Mouse (Mus musculus): Measurements from ENCODE around the gene Dnase1l2.

Dnase1l2 gene

DNA sequence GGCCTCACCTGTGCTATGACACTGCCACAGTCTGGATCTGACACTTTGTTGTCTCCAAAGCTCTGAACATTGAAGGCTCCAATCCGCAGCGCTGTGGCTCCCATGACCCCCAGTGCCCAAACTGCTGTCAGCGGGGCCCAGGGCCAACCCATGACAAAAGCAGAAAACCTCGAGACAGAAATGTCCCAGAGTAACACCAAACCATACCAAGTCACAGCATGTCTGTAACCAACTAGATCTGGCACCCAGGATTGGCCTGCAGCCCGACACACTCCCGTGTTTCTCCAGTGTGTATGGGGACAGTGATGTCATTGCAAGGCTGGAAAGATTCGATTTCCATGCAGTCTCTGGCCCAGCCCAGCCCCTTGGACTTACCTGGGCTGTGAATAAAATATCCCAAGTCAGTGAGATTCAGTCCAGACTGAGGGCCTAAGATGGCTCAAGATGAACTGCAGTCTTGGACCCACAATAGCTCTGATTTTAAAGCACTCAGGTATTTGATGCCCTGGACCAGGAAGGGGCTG is at the start of gene Dnase1l2:
TSS of gene Dnase1l2 (minus strand) at position 474 of the 524 bp plus-strand sequence.
- no peak for DNase-seq (ENCODE audit: low spot score)

GRCm38 (mm10) chr17:24490399-24490798 is 47.5 kb upstream of the Dnase1l2 start:
- no peak for DNase-seq (ENCODE audit: low spot score)

GRCm38 (mm10) chr17:24489265-24490030 is 46.5 kb upstream of the Dnase1l2 start:
- peak; percentile 62 for DNase-seq (ENCODE audit: low spot score)

DNA sequence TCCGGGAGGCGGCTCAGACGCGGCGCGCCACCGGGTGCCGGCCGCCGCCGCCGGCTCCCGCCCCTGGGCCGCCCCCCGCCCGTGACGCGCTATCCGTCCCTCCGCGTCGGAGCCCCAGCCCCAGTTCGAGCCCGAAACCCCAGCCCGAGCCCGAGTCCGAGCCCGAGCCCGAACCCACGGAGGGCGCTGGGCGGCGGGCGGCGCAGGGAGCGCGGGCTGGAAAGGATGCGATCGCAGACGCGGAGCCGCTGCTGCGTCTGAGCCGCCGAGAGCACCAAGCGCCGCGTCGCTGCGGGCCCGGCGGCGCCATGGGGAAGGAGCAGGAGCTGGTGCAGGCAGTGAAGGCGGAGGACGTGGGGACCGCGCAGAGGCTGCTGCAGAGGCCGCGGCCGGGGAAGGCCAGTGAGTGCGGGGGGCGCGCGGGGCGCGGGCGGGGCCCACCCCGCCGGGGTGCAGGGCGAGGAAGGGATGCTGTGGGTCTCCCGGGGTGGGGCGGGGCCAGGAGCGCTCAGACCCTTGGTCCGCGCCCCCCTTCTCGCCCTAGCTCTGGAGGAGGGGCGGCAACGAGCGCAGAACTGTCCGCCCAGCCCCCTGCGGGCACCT is 45.9 kb upstream of the Dnase1l2 start:
- DNase-seq (ENCODE audit: low spot score) = no peak

DNA sequence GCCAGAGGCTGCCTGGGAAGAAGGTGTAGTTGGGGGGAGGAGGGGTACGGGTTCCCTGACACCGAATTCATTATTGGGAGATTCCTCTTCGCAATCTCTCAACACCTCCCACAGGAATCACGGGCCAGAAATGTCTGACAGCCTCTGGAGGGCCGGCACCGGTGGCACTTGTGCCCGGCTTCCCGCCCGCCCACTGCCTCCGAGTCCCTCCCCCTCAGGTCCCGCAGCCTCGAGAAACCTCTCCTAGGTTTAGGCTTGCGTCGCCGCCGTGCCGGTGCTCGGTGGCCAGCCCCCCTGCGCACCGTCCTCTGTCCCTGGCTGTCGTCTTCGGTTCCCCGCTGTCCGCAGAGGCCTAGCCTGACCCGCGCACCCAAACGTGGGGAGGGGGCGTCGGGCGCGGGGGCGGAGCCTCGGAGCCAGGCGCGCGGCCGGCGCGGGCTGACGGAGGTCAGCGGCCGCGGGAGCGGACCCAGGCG is 45.3 kb upstream of the Dnase1l2 start, which contains the start of gene Caskin1:
TSS of gene Caskin1 (plus strand) at position 416 of the 476 bp plus-strand sequence.
- DNase-seq (ENCODE audit: low spot score) = no peak

DNA sequence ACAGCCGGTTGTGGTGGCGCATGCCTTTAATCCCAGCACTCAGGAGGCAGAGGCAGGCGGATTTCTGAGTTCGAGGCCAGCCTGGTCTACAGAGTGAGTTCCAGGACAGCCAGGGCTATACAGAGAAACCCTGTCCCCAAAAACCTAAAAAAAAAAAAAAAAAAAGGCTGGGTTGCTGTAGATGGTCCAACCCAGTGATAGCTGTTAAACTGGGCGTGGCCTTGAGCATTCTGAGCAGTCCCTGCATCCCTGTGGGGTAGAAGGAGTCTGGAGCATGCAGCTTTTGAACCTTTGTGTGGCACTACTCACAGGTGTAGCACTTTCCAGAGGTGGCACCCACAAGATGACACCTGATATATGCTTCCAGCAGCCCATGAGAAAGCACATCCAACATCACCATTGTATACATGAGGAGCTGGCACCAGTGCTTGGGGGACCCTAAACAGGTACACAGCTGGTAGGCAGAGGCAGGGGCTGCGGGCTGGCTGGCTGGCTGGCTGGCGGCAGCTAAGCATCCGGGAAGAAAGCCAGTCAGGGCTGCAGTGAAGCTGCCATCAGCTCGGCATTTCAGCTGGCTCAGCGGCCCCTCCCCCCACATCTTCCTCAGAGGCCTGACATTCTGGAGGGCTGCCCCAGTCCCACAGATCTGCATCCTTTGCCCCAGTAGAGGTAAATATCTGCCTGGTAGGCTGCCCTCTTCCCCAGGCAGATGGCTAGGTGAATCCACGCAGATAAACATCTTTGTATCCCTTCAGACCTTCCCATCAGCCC is 42.4 kb upstream of the Dnase1l2 start:
- no peak for DNase-seq (ENCODE audit: low spot score)

GRCm38 (mm10) chr17:24483495-24483894 is 40.6 kb upstream of the Dnase1l2 start:
- DNase-seq (ENCODE audit: low spot score) = no peak

GRCm38 (mm10) chr17:24481027-24481815 is 38.3 kb upstream of the Dnase1l2 start:
- no peak for DNase-seq (ENCODE audit: low spot score)

DNA sequence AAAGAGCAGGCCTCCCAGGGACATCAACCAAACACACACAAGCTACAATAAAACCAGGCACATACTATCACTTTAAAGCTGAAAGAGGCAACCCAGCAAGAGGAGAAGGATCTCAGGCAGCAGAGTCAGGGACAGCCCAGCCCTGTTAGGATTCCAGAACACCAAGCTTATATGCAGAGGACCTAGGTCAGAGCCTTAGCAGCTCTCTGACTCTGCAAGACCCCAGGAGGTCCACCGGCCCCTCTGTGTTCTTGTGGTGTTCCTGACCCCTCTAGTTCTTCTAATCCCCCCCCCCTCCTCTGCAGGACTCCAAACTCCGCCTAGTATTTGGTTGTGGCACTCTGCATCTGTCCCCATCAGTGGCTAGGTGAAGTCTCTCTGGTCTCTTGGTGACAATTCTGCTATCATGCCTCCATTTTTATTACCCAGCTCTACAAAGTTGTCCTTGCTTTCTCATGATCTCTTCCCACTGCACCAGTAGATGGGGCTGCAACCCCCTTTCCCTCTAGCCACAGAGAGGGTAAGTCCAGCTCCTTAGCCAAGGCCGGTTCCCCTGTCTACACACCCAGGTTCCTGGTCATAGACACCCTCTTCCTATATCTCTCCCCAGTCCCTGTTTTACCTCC is 37.4 kb upstream of the Dnase1l2 start:
- no peak for DNase-seq (ENCODE audit: low spot score)

DNA sequence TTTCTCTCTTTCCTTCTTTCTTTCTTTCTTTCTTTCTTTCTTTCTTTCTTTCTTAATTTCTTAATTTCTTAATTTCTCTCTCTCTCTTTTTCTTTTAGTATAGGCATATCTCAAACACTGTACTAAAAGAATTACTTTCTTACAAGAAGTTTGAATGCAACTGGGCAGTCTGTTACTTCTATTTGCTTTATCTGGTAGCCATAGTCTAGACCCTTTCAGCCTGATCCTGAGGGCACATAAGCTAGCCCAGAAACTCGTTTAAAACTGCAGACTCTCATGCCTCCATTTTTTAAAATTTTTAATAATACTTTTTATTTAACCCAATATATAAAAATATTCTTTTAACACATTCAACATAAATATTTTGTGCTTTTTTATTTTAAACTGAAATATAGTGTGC is 36.5 kb upstream of the Dnase1l2 start:
- DNase-seq (ENCODE audit: low spot score) = no peak

DNA sequence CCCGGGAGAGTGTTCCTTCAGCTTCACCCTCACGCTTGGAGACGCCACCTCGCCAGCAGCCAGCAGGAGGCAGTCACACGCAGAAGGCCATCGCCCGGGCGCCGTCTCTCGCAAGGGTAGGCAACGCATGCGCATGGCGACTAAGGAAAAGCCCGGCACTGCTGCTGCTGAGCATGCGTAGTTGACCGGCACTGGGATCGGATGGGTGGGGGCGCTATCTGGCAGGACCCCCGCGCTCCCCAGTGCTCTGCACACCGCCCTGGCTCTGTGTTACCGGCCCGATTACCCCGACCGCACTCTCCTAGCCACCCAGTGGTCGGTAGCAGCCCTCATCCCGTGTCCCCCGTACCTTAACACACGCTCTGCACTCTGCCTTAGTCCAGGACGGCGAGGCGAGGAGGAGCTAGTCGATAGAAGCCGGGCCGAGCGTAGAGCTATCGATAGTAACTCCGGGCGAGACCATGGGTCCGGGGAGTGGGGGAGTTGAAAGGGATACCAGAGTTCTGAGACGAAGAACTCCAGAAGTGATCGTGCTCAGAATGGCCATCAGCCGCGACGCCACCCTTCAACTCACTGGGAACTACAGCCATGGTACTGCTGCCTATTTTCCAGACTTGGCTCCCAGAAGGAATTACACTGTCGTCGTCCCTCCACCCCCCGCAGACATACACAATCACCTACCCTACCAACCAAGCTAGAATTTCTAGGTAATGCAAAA is 35.9 kb upstream of the Dnase1l2 start, which contains the start of gene Mlst8:
TSS of gene Mlst8 (minus strand) at position 416 of the 718 bp plus-strand sequence.
- peak; percentile 92 for DNase-seq (ENCODE audit: low spot score)

- DNase-seq (ENCODE audit: low spot score) = no peak
Observed at GRCm38 (mm10) chr17:24477985-24478600, 35.2 kb upstream of the Dnase1l2 start.

GRCm38 (mm10) chr17:24477053-24477984 is 34.4 kb upstream of the Dnase1l2 start:
- no peak for DNase-seq (ENCODE audit: low spot score)

GRCm38 (mm10) chr17:24476022-24476776 is 33.3 kb upstream of the Dnase1l2 start:
- no peak for DNase-seq (ENCODE audit: low spot score)

DNA sequence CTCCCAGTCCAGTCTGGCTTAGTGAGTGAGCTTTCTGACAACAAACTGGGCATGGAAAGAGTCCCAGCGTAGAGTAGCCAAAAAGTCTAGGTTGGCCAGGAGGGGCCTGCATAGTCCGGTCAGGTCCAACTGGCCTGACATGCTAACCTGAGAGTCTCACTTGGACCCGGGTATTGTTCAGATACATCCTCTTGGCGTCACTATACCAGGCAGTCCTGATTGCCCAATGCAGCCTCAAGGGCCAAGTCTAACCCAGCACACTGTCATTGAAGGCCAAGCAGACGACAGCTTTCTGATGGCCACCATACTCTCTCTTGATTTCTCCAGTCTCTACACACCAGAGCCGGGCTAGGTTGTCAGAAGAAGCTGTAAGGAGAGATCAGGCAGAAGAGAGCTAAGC is 32.7 kb upstream of the Dnase1l2 start:
- no peak for DNase-seq (ENCODE audit: low spot score)

- DNase-seq (ENCODE audit: low spot score) = peak; percentile 41
Observed at GRCm38 (mm10) chr17:24474557-24474956, 31.7 kb upstream of the Dnase1l2 start.

DNA sequence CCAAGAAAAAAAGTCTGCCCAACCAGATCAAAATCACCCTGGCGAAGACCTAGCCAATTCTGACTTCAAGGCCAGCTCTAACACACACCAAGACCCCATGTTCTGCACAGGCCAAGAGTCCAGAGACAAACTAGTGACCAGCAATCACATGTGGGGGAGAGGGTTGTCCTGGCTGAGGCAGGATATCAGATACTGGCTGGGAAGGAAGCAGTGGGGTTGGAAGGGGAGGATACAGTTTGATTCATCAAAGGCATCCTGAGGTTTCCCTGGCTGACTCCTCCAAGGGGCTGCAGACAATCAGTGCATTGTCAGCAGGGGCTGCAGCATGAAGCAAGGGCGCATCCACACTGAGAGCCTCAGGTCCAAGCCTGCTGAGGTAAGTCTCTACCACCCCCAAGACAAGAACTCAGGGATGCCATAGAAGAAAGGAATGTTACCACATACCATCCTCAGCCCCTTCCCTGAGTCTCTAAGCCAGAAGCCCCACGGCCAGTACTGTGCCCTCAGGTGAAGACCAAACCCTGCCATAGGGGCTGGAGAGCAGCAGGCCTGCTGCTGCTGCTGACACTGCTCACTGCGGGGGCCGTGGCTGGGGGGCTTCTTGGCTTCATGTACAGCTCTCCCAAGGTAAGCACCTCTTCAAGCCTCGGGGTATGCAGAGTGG is 30.8 kb upstream of the Dnase1l2 start, which contains the start of gene Bricd5:
TSS of gene Bricd5 (plus strand) at position 273 of the 664 bp plus-strand sequence.
- no peak for DNase-seq (ENCODE audit: low spot score)
